In genomic region chr16:92141021-92141420, GRCm38 (mm10) we compare ENCODE assay signal across 25 mouse cellular contexts.
DNase-seq lines count a peak whose midpoint lies in the region; ATAC-seq and TF ChIP-seq lines count a peak whose summit lies in the region.
"Had no signal": no experiment of that assay in that cellular context is flagged by ENCODE, and none has a peak within 500 bp of the region (broad histone marks: within the 10 kb centered on the region; RNA-seq: fewer than 3 reads in every experiment).

No protein-coding gene starts in this region.

- DNase-seq in forebrain, embryonic 14.5 days (ENCODE audit: low spot score): peak; percentile 31
- no peak for DNase-seq in forebrain, embryonic 11.5 days (ENCODE audit: low spot score)
- DNase-seq in left cerebral cortex, postnatal 4 days: peak; percentile 38
- DNase-seq in left cerebral cortex, adult 2 months (ENCODE audit: extremely low spot score in 1 of 2, low spot score in 2 of 2): no peak
- peak; percentile 32 for DNase-seq in midbrain, postnatal 0 days (ENCODE audit: low spot score)
- DNase-seq in midbrain, embryonic 14.5 days: no peak
- peak; percentile 58 for DNase-seq in brain, embryonic 14.5 days (ENCODE audit: low read depth)
- no peak for DNase-seq in spleen, adult 18-20 months
- DNase-seq: adrenal gland, adult 8-10 months; adrenal gland, postnatal 25 days; cerebellum, adult 18-20 months; cerebellum, adult 9-10 months; gastrocnemius, postnatal 10 days; gastrocnemius, postnatal 36 days; heart, adult 2 months; heart, postnatal 14 days; heart, postnatal 4 days had no signal

- no peak for TF ChIP-seq CTCF in left cerebral cortex, adult 2 months (IDR thresholded peaks at IDR 0.05)
- TF ChIP-seq CTCF in midbrain, postnatal 0 days (IDR thresholded peaks at IDR 0.05): no peak
- no peak for TF ChIP-seq CTCF in brain, embryonic 14.5 days (IDR thresholded peaks at IDR 0.05; ENCODE audit: borderline replicate concordance, extremely low read depth, insufficient read depth, insufficient read length)

- 0 out of 2 replicates have a peak, but pooled peaks have one; percentile 23 for ATAC-seq in forebrain, embryonic 14.5 days
- no peak for ATAC-seq in forebrain, embryonic 11.5 days (replicated peaks; ENCODE audit: low FRiP score)
- no peak for ATAC-seq in midbrain, postnatal 0 days (ENCODE audit: low FRiP score)
- no peak for ATAC-seq in midbrain, embryonic 14.5 days (ENCODE audit: low FRiP score, low TSS enrichment)
- ATAC-seq: activated CD4-positive, CD25-positive, alpha-beta regulatory T cell, adult 4 months; forebrain, embryonic 16.5 days had no signal

- H3K4me1 ChIP-seq in forebrain, embryonic 14.5 days (ENCODE audit: control insufficient read depth, insufficient read depth, low read length): 0 out of 2 replicates have a peak, but pooled peaks cover 4% of the 10 kb centered on the region
- peaks cover 25% of the 10 kb centered on the region for H3K4me1 ChIP-seq in forebrain, embryonic 11.5 days (replicated peaks; ENCODE audit: control insufficient read depth, insufficient read depth, low read length)
- H3K4me1 ChIP-seq in midbrain, postnatal 0 days (ENCODE audit: insufficient read depth, low read length): peaks cover 6% of the 10 kb centered on the region; the same call in 1 of the 2 replicates
- H3K4me1 ChIP-seq in midbrain, embryonic 14.5 days (ENCODE audit: control insufficient read depth, insufficient read depth, low read length): peaks cover 20% of the 10 kb centered on the region

- H3K4me2 ChIP-seq in forebrain, embryonic 14.5 days (ENCODE audit: low read length): no peak overlapping the region
- no peak overlapping the region for H3K4me2 ChIP-seq in forebrain, embryonic 11.5 days (ENCODE audit: low read depth, low read length, severe bottlenecking)
- H3K4me2 ChIP-seq in midbrain, postnatal 0 days (ENCODE audit: low read depth, low read length, poor library complexity, severe bottlenecking): no peak overlapping the region
- H3K4me2 ChIP-seq in midbrain, embryonic 14.5 days (ENCODE audit: low read length): no peak overlapping the region
- H3K4me2 ChIP-seq: embryonic facial prominence, embryonic 12.5 days; embryonic facial prominence, embryonic 15.5 days; forebrain, embryonic 12.5 days; heart, embryonic 13.5 days; hindbrain, embryonic 13.5 days had no signal

- TF ChIP-seq POLR2A in brain, embryonic 14.5 days (IDR thresholded peaks at IDR 0.05; ENCODE audit: borderline replicate concordance, extremely low read depth, insufficient read depth, insufficient read length, poor library complexity, severe bottlenecking): no peak

- H3K36me3 ChIP-seq in forebrain, embryonic 14.5 days (ENCODE audit: control insufficient read depth, insufficient read depth, low read length): no peaks in the 10 kb centered on the region
- no peaks in the 10 kb centered on the region for H3K36me3 ChIP-seq in forebrain, embryonic 11.5 days (ENCODE audit: control insufficient read depth, insufficient read depth, low read length)
- H3K36me3 ChIP-seq in midbrain, postnatal 0 days (ENCODE audit: insufficient read depth, low read length): no peaks in the 10 kb centered on the region
- no peaks in the 10 kb centered on the region for H3K36me3 ChIP-seq in midbrain, embryonic 14.5 days (ENCODE audit: control insufficient read depth, insufficient read depth, low read length)
- H3K36me3 ChIP-seq: embryonic facial prominence, embryonic 12.5 days; embryonic facial prominence, embryonic 15.5 days; forebrain, embryonic 12.5 days; heart, embryonic 10.5 days; heart, embryonic 13.5 days; hindbrain, embryonic 13.5 days had no signal

- WGBS in forebrain, embryonic 14.5 days: 79% methylated on average over 12 of the region's 12 CpGs
- WGBS in forebrain, embryonic 11.5 days: 84% methylated on average over 12 of the region's 12 CpGs
- 85% methylated on average over 12 of the region's 12 CpGs for WGBS in midbrain, postnatal 0 days
- WGBS in midbrain, embryonic 14.5 days: 88% methylated on average over 12 of the region's 12 CpGs

- intact Hi-C loops in left cerebral cortex, postnatal 4 days (cut with DNase I): no loop called here
- intact Hi-C loops in left cerebral cortex, adult 2 months (cut with DNase I): no loop called here

- H3K27ac ChIP-seq in forebrain, embryonic 14.5 days (ENCODE audit: low read depth, low read length): no peak overlapping the region
- H3K27ac ChIP-seq in forebrain, embryonic 11.5 days (ENCODE audit: low read depth, low read length): no peak overlapping the region
- H3K27ac ChIP-seq in left cerebral cortex, adult 2 months: no peak overlapping the region
- H3K27ac ChIP-seq in midbrain, postnatal 0 days (ENCODE audit: low read depth, low read length): no peak overlapping the region
- H3K27ac ChIP-seq in midbrain, embryonic 14.5 days (replicated peaks; ENCODE audit: low read depth, low read length): no peak overlapping the region
- H3K27ac ChIP-seq: embryonic facial prominence, embryonic 12.5 days; forebrain, embryonic 12.5 days; heart, adult 2 months; heart, embryonic 13.5 days; hindbrain, embryonic 13.5 days had no signal

- no peak overlapping the region for H3K4me3 ChIP-seq in forebrain, embryonic 14.5 days (ENCODE audit: low read depth, low read length)
- no peak overlapping the region for H3K4me3 ChIP-seq in forebrain, embryonic 11.5 days (ENCODE audit: low read depth, low read length)
- H3K4me3 ChIP-seq in left cerebral cortex, adult 2 months: no peak overlapping the region
- H3K4me3 ChIP-seq in midbrain, postnatal 0 days (ENCODE audit: low read depth, low read length): no peak overlapping the region
- no peak overlapping the region for H3K4me3 ChIP-seq in midbrain, embryonic 14.5 days (replicated peaks; ENCODE audit: low read depth, low read length)
- H3K4me3 ChIP-seq: embryonic facial prominence, embryonic 12.5 days; embryonic facial prominence, embryonic 15.5 days; forebrain, embryonic 12.5 days; heart, adult 2 months; heart, embryonic 10.5 days; heart, embryonic 13.5 days; hindbrain, embryonic 13.5 days had no signal

- no peaks in the 10 kb centered on the region for H3K9me3 ChIP-seq in forebrain, embryonic 14.5 days (replicated peaks; ENCODE audit: control insufficient read depth, low read length)
- no peaks in the 10 kb centered on the region for H3K9me3 ChIP-seq in forebrain, embryonic 11.5 days (ENCODE audit: control insufficient read depth, low read length)
- H3K9me3 ChIP-seq in midbrain, postnatal 0 days (ENCODE audit: low read length): no peaks in the 10 kb centered on the region
- H3K9me3 ChIP-seq in midbrain, embryonic 14.5 days (ENCODE audit: control insufficient read depth, low read length): no peaks in the 10 kb centered on the region
- H3K9me3 ChIP-seq: embryonic facial prominence, embryonic 12.5 days; embryonic facial prominence, embryonic 15.5 days; forebrain, embryonic 12.5 days; heart, embryonic 10.5 days; heart, embryonic 13.5 days; hindbrain, embryonic 13.5 days had no signal

- no peak overlapping the region for H3K9ac ChIP-seq in forebrain, embryonic 14.5 days (ENCODE audit: low read length)
- no peak overlapping the region for H3K9ac ChIP-seq in forebrain, embryonic 11.5 days (ENCODE audit: low read length)
- H3K9ac ChIP-seq in midbrain, postnatal 0 days (replicated peaks; ENCODE audit: low read length, poor library complexity, severe bottlenecking): no peak overlapping the region
- H3K9ac ChIP-seq in midbrain, embryonic 14.5 days (replicated peaks; ENCODE audit: low read length): no peak overlapping the region
- H3K9ac ChIP-seq: embryonic facial prominence, embryonic 12.5 days; embryonic facial prominence, embryonic 15.5 days; forebrain, embryonic 12.5 days; heart, embryonic 13.5 days; hindbrain, embryonic 13.5 days had no signal

- no peaks in the 10 kb centered on the region for H3K27me3 ChIP-seq in forebrain, embryonic 14.5 days (replicated peaks; ENCODE audit: control insufficient read depth, insufficient read depth, low read length)
- peaks cover 2% of the 10 kb centered on the region; the same call in 1 of the 2 replicates for H3K27me3 ChIP-seq in forebrain, embryonic 11.5 days (ENCODE audit: control insufficient read depth, insufficient read depth, low read length)
- H3K27me3 ChIP-seq in midbrain, postnatal 0 days (ENCODE audit: insufficient read depth, low read length): no peaks in the 10 kb centered on the region
- H3K27me3 ChIP-seq in midbrain, embryonic 14.5 days (ENCODE audit: control insufficient read depth, insufficient read depth, low read length): no peaks in the 10 kb centered on the region
- H3K27me3 ChIP-seq: embryonic facial prominence, embryonic 12.5 days; embryonic facial prominence, embryonic 15.5 days; heart, embryonic 13.5 days; hindbrain, embryonic 13.5 days had no signal

Comparison
In these comparisons a context has a peak if more than half of its experiments do, and no peak if none do; other contexts are left out.
1. DNase-seq: peak in forebrain, embryonic 14.5 days (single experiment), left cerebral cortex, postnatal 4 days (single experiment), midbrain, postnatal 0 days (single experiment) and brain, embryonic 14.5 days (single experiment); none in forebrain, embryonic 11.5 days (single experiment), left cerebral cortex, adult 2 months (0 of 2), midbrain, embryonic 14.5 days (single experiment) and spleen, adult 18-20 months (0 of 2).